Mouse (Mus musculus) midbrain, embryonic 11.5 days (tissue): Measurements from ENCODE around the gene Dexi. TPM values are rescaled to one million over a fixed set of nuclear protein-coding genes. Genes with fewer than 3 reads are reported as not detected.

Source experiments
- ATAC-seq: fragments of 200-750 bp; cut with Nextera tagmentation; 2 replicates; pipeline ENCODE4 v1.8.0; 2017; ENCODE audit warnings: moderate TSS enrichment, moderate library complexity; ENCODE audit not compliant: low FRiP score
- DNase-seq: peaks from one replicate; pipeline ENCODE4 v3.0.0; 2015; ENCODE audit warnings: low spot score; ENCODE audit errors: missing footprints
- H3K27ac ChIP-seq: fragments of 300-500 bp; sonication (generic); 2 replicates; pipeline ENCODE4 v1.5.1; 2014; ENCODE audit warnings: low read depth, low read length
- H3K27me3 ChIP-seq: fragments of 300-500 bp; sonication (generic); 2 replicates; pipeline ENCODE4 v1.6.1; 2014; ENCODE audit warnings: mild to moderate bottlenecking, low read length, moderate library complexity, mixed read lengths; ENCODE audit not compliant: control insufficient read depth, insufficient read depth
- H3K36me3 ChIP-seq: fragments of 300-500 bp; sonication (generic); 2 replicates; pipeline ENCODE4 v1.6.1; 2014; ENCODE audit warnings: mild to moderate bottlenecking, low read length, moderate library complexity, mixed read lengths; ENCODE audit not compliant: control insufficient read depth, insufficient read depth
- H3K4me1 ChIP-seq: fragments of 300-500 bp; sonication (generic); 2 replicates; pipeline ENCODE4 v1.6.1; 2014; ENCODE audit warnings: low read length; ENCODE audit not compliant: control insufficient read depth, insufficient read depth
- H3K4me2 ChIP-seq: fragments of 300-500 bp; sonication (generic); 2 replicates; pipeline ENCODE4 v1.6.1; 2014; ENCODE audit warnings: mild to moderate bottlenecking, moderate library complexity
- H3K4me3 ChIP-seq: fragments of 300-500 bp; sonication (generic); 2 replicates; pipeline ENCODE4 v1.5.1; 2014; ENCODE audit warnings: low read depth, low read length
- H3K9ac ChIP-seq: fragments of 300-500 bp; sonication (generic); 2 replicates; pipeline ENCODE4 v1.6.1; 2014; ENCODE audit warnings: low read length
- H3K9me3 ChIP-seq: fragments of 300-500 bp; sonication (generic); 2 replicates; pipeline ENCODE4 v1.6.1; 2016; ENCODE audit warnings: low read length; ENCODE audit not compliant: control insufficient read depth
- WGBS: fragments of 180-500 bp; shearing (Covaris S2); extraction: QIAGEN DNeasy Blood & Tissue Kit; methylation state at CpG from one replicate; pipeline ENCODE4 v1.1.7; 2014; 5-methylcytosine and 5-hydroxymethylcytosine counted together
- polyA plus RNA-seq: library from polyadenylated mRNA; unstranded; fragments of >200 nt; fragmentation: Nextera tagmentation; extraction: Ambion mirVana; gene quantifications from 2 replicates; pipeline ENCODE4 v1.2.1, GENCODE M21; 2014

The Dexi gene
- polyA plus RNA-seq, 1 experiment from 2014 or later = 27.3 TPM

- ATAC-seq = no peak
- H3K4me1 ChIP-seq = no peaks in the 10 kb centered on the region
- no peak overlapping the region for H3K27ac ChIP-seq
- H3K4me3 ChIP-seq = no peak overlapping the region
- H3K4me2 ChIP-seq = no peak overlapping the region
- H3K36me3 ChIP-seq = no peaks in the 10 kb centered on the region
- no peak overlapping the region for H3K9ac ChIP-seq
- H3K9me3 ChIP-seq = no peaks in the 10 kb centered on the region
- H3K27me3 ChIP-seq = no peaks in the 10 kb centered on the region
- 70% methylated on average over 1 of the region's 1 CpGs for WGBS
- DNase-seq = no peak
Observed at GRCm38 (mm10) chr16:10570708-10571107, 27.9 kb upstream of the Dexi start.

GRCm38 (mm10) chr16:10569809-10570395 is 27.0 kb upstream of the Dexi start:
- H3K4me3 ChIP-seq = no peak overlapping the region
- H3K4me1 ChIP-seq = no peaks in the 10 kb centered on the region
- ATAC-seq (no peak), DNase-seq (no peak)
- no peaks in the 10 kb centered on the region for H3K36me3 ChIP-seq
- H3K4me2 ChIP-seq = no peak overlapping the region
- WGBS = 82% methylated on average over 5 of the region's 5 CpGs
- H3K27me3 ChIP-seq = no peaks in the 10 kb centered on the region
- no peak overlapping the region for H3K27ac ChIP-seq
- H3K9me3 ChIP-seq = no peaks in the 10 kb centered on the region
- no peak overlapping the region for H3K9ac ChIP-seq

- Histone ChIP-seq H3K9me3 (no peaks in the 10 kb centered on the region), H3K4me2 (no peak overlapping the region), H3K9ac (no peak overlapping the region), H3K4me1 (no peaks in the 10 kb centered on the region), H3K27ac (no peak overlapping the region), H3K27me3 (no peaks in the 10 kb centered on the region), H3K36me3 (no peaks in the 10 kb centered on the region), H3K4me3 (no peak overlapping the region)
- WGBS = 92% methylated on average over 4 of the region's 4 CpGs
- ATAC-seq (no peak), DNase-seq (no peak)
Observed at GRCm38 (mm10) chr16:10567153-10567552, 24.3 kb upstream of the Dexi start.

DNA sequence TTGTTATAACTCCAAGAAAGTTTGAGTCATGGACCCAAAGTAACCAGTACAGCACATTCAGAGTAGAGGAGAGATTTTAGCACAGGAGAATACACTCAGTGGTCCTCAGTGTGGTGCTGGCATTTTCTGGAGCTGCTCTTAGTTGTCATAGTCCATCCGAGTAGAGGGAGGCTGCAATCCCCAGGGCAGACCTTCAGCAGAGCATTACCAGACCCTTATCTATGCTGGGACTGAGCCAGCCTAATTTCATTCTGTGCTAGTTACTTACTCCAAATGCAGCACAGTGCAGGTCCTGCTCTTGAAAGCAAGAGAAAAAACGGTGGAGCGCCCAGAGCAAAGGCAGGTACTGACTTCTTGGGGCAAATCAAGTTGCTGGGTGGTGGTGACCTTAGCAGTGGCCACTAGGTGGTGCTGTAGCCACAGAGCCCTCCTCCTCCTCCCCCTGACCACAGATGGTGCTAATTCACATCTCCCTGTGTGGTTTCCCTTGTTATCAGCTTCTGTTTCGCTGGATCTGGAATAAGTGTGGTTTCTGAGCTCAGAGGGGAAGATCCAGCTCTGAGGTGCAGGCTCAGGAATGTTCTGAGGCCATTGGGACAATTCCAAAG is 22.5 kb upstream of the Dexi start:
- Histone ChIP-seq H3K36me3 (no peaks in the 10 kb centered on the region), H3K27me3 (no peaks in the 10 kb centered on the region), H3K4me3 (no peak overlapping the region), H3K9me3 (no peaks in the 10 kb centered on the region), H3K4me2 (no peak overlapping the region), H3K4me1 (no peaks in the 10 kb centered on the region), H3K27ac (no peak overlapping the region), H3K9ac (no peak overlapping the region)
- 33% methylated on average over 4 of the region's 4 CpGs for WGBS
- peak; percentile 94 for DNase-seq
- ATAC-seq = peak; percentile 81

- Histone ChIP-seq H3K4me2 (no peak overlapping the region), H3K4me3 (no peak overlapping the region), H3K4me1 (no peaks in the 10 kb centered on the region), H3K27me3 (no peaks in the 10 kb centered on the region), H3K27ac (no peak overlapping the region), H3K9ac (no peak overlapping the region), H3K36me3 (no peaks in the 10 kb centered on the region), H3K9me3 (no peaks in the 10 kb centered on the region)
- ATAC-seq (no peak), DNase-seq (no peak)
- WGBS = 95% methylated on average over 8 of the region's 8 CpGs
Observed at GRCm38 (mm10) chr16:10559991-10560390, 17.1 kb upstream of the Dexi start.

GRCm38 (mm10) chr16:10553858-10554257 is 11.0 kb upstream of the Dexi start:
- H3K4me2 ChIP-seq = no peak overlapping the region
- no peak overlapping the region for H3K9ac ChIP-seq
- no peak overlapping the region for H3K4me3 ChIP-seq
- H3K36me3 ChIP-seq = no peaks in the 10 kb centered on the region
- 94% methylated on average over 2 of the region's 2 CpGs for WGBS
- no peak overlapping the region for H3K27ac ChIP-seq
- H3K9me3 ChIP-seq = no peaks in the 10 kb centered on the region
- no peaks in the 10 kb centered on the region for H3K27me3 ChIP-seq
- H3K4me1 ChIP-seq = no peaks in the 10 kb centered on the region
- DNase-seq (no peak), ATAC-seq (no peak)

DNA sequence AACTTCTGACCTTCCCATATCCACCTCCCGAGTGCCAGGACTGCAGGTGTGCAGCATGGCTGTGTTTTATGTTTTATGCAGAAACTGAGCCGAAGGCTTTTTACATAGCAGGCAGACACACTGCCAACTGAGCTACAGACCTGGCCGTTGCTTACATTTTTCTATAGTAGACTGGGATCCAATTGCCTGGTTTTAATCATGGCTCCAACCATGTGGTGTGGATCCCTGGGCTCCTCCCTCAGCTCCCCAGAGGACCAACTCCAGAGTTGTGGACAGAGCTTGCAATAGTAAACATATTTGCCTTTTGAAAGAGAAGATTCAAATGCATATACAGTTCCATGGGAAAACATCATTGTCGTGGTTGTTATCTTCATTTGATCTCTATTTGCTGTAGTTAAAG is 8.7 kb upstream of the Dexi start:
- DNase-seq = no peak
- Histone ChIP-seq H3K4me3 (no peak overlapping the region), H3K36me3 (no peaks in the 10 kb centered on the region), H3K27ac (no peak overlapping the region), H3K27me3 (no peaks in the 10 kb centered on the region), H3K4me1 (no peaks in the 10 kb centered on the region), H3K4me2 (no peak overlapping the region), H3K9ac (no peak overlapping the region), H3K9me3 (no peaks in the 10 kb centered on the region)
- ATAC-seq = no peak
- 85% methylated on average over 4 of the region's 4 CpGs for WGBS

- Histone ChIP-seq H3K9me3 (no peaks in the 10 kb centered on the region), H3K4me2 (no peak overlapping the region), H3K4me3 (no peak overlapping the region), H3K27ac (no peak overlapping the region), H3K27me3 (no peaks in the 10 kb centered on the region), H3K36me3 (no peaks in the 10 kb centered on the region), H3K4me1 (peaks cover 8% of the 10 kb centered on the region; the same call in 1 of the 2 replicates), H3K9ac (no peak overlapping the region)
- DNase-seq (no peak), ATAC-seq (no peak)
- 83% methylated on average over 2 of the region's 2 CpGs for whole genome bisulfite sequencing
Observed at GRCm38 (mm10) chr16:10549600-10549999, 6.7 kb upstream of the Dexi start.

DNA sequence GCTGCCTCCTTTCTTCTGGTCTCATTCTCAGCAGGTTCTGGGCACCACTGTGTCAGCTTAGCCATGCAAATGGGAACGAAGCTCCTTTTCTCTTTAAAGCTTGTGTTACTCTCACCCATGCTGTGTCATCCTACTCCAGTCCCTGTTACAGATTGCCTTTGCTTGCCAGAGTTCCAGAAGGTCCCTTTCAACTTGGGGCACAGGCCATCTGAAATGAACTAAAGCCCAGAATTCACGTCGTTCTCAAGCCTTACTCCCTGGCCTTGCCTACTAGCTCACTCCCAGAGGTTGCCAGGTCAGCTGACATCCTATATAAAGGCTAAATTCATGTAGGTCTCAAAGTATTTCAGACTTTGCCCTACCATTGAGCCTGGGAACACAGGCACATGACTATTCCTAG is 6.1 kb upstream of the Dexi start:
- H3K4me3 ChIP-seq = no peak overlapping the region
- ATAC-seq (no peak), DNase-seq (no peak)
- no peak overlapping the region for H3K27ac ChIP-seq
- no peak overlapping the region for H3K9ac ChIP-seq
- H3K27me3 ChIP-seq = no peaks in the 10 kb centered on the region
- 65% methylated on average over 3 of the region's 3 CpGs for WGBS
- no peaks in the 10 kb centered on the region for H3K9me3 ChIP-seq
- H3K4me1 ChIP-seq = peaks cover 8% of the 10 kb centered on the region; the same call in 1 of the 2 replicates
- H3K4me2 ChIP-seq = no peak overlapping the region
- no peaks in the 10 kb centered on the region for H3K36me3 ChIP-seq
